ENCODE assay signal across 24 mouse cellular contexts in genomic region chr14:105612794-105613193, GRCm38 (mm10).
DNase-seq lines count a peak whose midpoint lies in the region; ATAC-seq and TF ChIP-seq lines count a peak whose summit lies in the region.
"Had no signal": no experiment of that assay in that cellular context is flagged by ENCODE, and none has a peak within 500 bp of the region (broad histone marks: within the 10 kb centered on the region; RNA-seq: fewer than 3 reads in every experiment).

No protein-coding gene starts in this region.

- peak; percentile 21 for DNase-seq in 416B (ENCODE audit: low read depth)
- peak; percentile 24 for DNase-seq in CH12.LX (ENCODE audit: extremely low read depth)
- no peak for DNase-seq in midbrain, embryonic 14.5 days
- DNase-seq in adrenal gland, postnatal 25 days, result no peak
- DNase-seq in kidney, postnatal 36 days, result no peak
- DNase-seq in right cerebral cortex, adult 18-20 months, result no peak
- DNase-seq: adrenal gland, adult 2 months; adrenal gland, postnatal 10 days; adrenal gland, postnatal 36 days; B cell, adult 2 months; cerebellum, adult 11-12 months; cerebellum, adult 2 months; cerebellum, adult 9-10 months; cerebellum, postnatal 10 days; cerebellum, postnatal 25 days; embryo, embryonic 11 days; forebrain, postnatal 0 days had no signal

- no peak for TF ChIP-seq EP300 in CH12.LX (IDR thresholded peaks at IDR 0.05; ENCODE audit: low read length)

- TF ChIP-seq POLR2A in CH12.LX (IDR thresholded peaks at IDR 0.05; ENCODE audit: low read depth, low read length), result no peak

- no peaks in the 10 kb centered on the region for H3K27me3 ChIP-seq in CH12.LX (replicated peaks)
- no peaks in the 10 kb centered on the region for H3K27me3 ChIP-seq in midbrain, embryonic 14.5 days (ENCODE audit: control insufficient read depth, insufficient read depth, low read length)
- H3K27me3 ChIP-seq: embryonic facial prominence, embryonic 12.5 days; forebrain, embryonic 13.5 days; forebrain, embryonic 15.5 days had no signal

- dilution Hi-C loops in CH12.LX (cut with MboI; ENCODE audit: extremely low pct_ligation_motif_present, extremely low pct_unique_long_range_greater_than_20kb, low sequenced_read_pairs), result no loop called here

- H3K9me3 ChIP-seq in CH12.LX (replicated peaks; ENCODE audit: low read length), result peaks cover 11% of the 10 kb centered on the region
- no peaks in the 10 kb centered on the region for H3K9me3 ChIP-seq in midbrain, embryonic 14.5 days (ENCODE audit: control insufficient read depth, low read length)
- H3K9me3 ChIP-seq: embryonic facial prominence, embryonic 10.5 days; embryonic facial prominence, embryonic 12.5 days; forebrain, embryonic 13.5 days; forebrain, embryonic 15.5 days had no signal

- no peak overlapping the region for H3K4me2 ChIP-seq in CH12.LX (ENCODE audit: insufficient read depth, low read depth, poor library complexity, severe bottlenecking)
- no peak overlapping the region for H3K4me2 ChIP-seq in midbrain, embryonic 14.5 days (ENCODE audit: low read length)
- H3K4me2 ChIP-seq: embryonic facial prominence, embryonic 12.5 days; forebrain, embryonic 13.5 days; forebrain, embryonic 15.5 days had no signal

- peaks cover 0 to 9% of the 10 kb centered on the region in 2 experiments; a peak in 1 of 4 replicates for H3K4me1 ChIP-seq in CH12.LX (ENCODE audit: control insufficient read depth in 1 of 2, insufficient read depth in 2 of 2)
- no peaks in the 10 kb centered on the region for H3K4me1 ChIP-seq in midbrain, embryonic 14.5 days (ENCODE audit: control insufficient read depth, insufficient read depth, low read length)
- H3K4me1 ChIP-seq: embryonic facial prominence, embryonic 12.5 days; forebrain, embryonic 13.5 days; forebrain, embryonic 15.5 days had no signal

- no peaks in the 10 kb centered on the region for H3K79me2 ChIP-seq in CH12.LX (replicated peaks; ENCODE audit: control insufficient read depth, extremely low read depth, insufficient read depth, poor library complexity, severe bottlenecking)

- no peaks in the 10 kb centered on the region for H3K36me3 ChIP-seq in CH12.LX (replicated peaks in 1 of 2; ENCODE audit: control insufficient read depth in 1 of 2, insufficient read depth in 1 of 2, low read length in 1 of 2)
- H3K36me3 ChIP-seq in midbrain, embryonic 14.5 days (ENCODE audit: control insufficient read depth, insufficient read depth, low read length), result no peaks in the 10 kb centered on the region
- H3K36me3 ChIP-seq: embryonic facial prominence, embryonic 10.5 days; embryonic facial prominence, embryonic 12.5 days; forebrain, embryonic 15.5 days had no signal

- H3K4me3 ChIP-seq in CH12.LX (replicated peaks in 1 of 3; ENCODE audit: low read depth in 2 of 3, low read length in 2 of 3, poor library complexity in 1 of 3), result no peak overlapping the region
- no peak overlapping the region for H3K4me3 ChIP-seq in midbrain, embryonic 14.5 days (replicated peaks; ENCODE audit: low read depth, low read length)
- H3K4me3 ChIP-seq: embryonic facial prominence, embryonic 10.5 days; embryonic facial prominence, embryonic 12.5 days; forebrain, embryonic 13.5 days; forebrain, embryonic 15.5 days had no signal

- no peak overlapping the region for H3K9ac ChIP-seq in CH12.LX (ENCODE audit: insufficient read depth, low read depth)
- H3K9ac ChIP-seq in midbrain, embryonic 14.5 days (replicated peaks; ENCODE audit: low read length), result no peak overlapping the region
- H3K9ac ChIP-seq: embryonic facial prominence, embryonic 12.5 days; forebrain, embryonic 13.5 days; forebrain, embryonic 15.5 days; forebrain, postnatal 0 days had no signal

- no peak for TF ChIP-seq RAD21 in CH12.LX (IDR thresholded peaks at IDR 0.05; ENCODE audit: low read depth, low read length)

- 91% methylated on average over 3 of the region's 3 CpGs for WGBS in midbrain, embryonic 14.5 days

- ATAC-seq in granulocyte monocyte progenitor cell, adult 5-6 weeks (replicated peaks; ENCODE audit: poor library complexity, severe bottlenecking), result peak; percentile 52
- ATAC-seq in megakaryocyte, adult 5-6 weeks (ENCODE audit: poor library complexity, severe bottlenecking), result peak; percentile 18; the same call in 1 of the 2 replicates
- ATAC-seq in midbrain, embryonic 14.5 days (ENCODE audit: low FRiP score, low TSS enrichment), result no peak
- ATAC-seq: CD4-positive, CD25-positive, alpha-beta regulatory T cell, adult 4 months; forebrain, embryonic 13.5 days; forebrain, embryonic 15.5 days; forebrain, postnatal 0 days had no signal

- no peak overlapping the region for H3K27ac ChIP-seq in CH12.LX (ENCODE audit: insufficient read depth, low read depth)
- no peak overlapping the region for H3K27ac ChIP-seq in midbrain, embryonic 14.5 days (replicated peaks; ENCODE audit: low read depth, low read length)
- H3K27ac ChIP-seq: embryonic facial prominence, embryonic 10.5 days; embryonic facial prominence, embryonic 12.5 days; forebrain, embryonic 13.5 days; forebrain, embryonic 15.5 days had no signal

- in situ Hi-C loops in CH12.LX (cut with MboI; ENCODE audit: low pct_ligation_motif_present, low pct_unique_long_range_greater_than_20kb, low sequenced_read_pairs), result no loop called here

- no peak for TF ChIP-seq CTCF in CH12.LX (conservative IDR thresholded peaks at IDR 0.05 in 1 of 2, IDR thresholded peaks at IDR 0.05 in 1 of 2; ENCODE audit: low read depth in 2 of 2, low read length in 2 of 2)

TF ChIP-seq in CH12.LX, 34 proteins besides CTCF, POLR2A, EP300 and RAD21:
- TF ChIP-seq KAT2A (IDR thresholded peaks at IDR 0.05; ENCODE audit: insufficient replicate concordance, low read length) (no peak), ZNF384 (IDR thresholded peaks at IDR 0.05; ENCODE audit: low read depth, low read length) (no peak), RCOR1 (conservative IDR thresholded peaks at IDR 0.05; ENCODE audit: low read depth, low read length) (no peak), POLR2AphosphoS2 (IDR thresholded peaks at IDR 0.05; ENCODE audit: low read depth, low read length) (no peak), USF2 (conservative IDR thresholded peaks at IDR 0.05; ENCODE audit: low read depth, low read length) (no peak)

Comparison
In these comparisons a context has a peak if more than half of its experiments do, and no peak if none do; other contexts are left out.
1. DNase-seq: peak in 416B (single experiment) and CH12.LX (single experiment); none in midbrain, embryonic 14.5 days (single experiment), adrenal gland, postnatal 25 days (single experiment), kidney, postnatal 36 days (0 of 2) and right cerebral cortex, adult 18-20 months (single experiment).